Mouse (Mus musculus) midbrain, embryonic 10.5 days (tissue): ENCODE data around the gene Pibf1. TPM values are rescaled to one million over a fixed set of nuclear protein-coding genes. Genes with fewer than 3 reads are reported as not detected.

ENCODE experiments used
- DNase-seq: peaks from one replicate; pipeline ENCODE4 v3.0.0-alpha.2; 2017; ENCODE audit warnings: low spot score
- H3K27ac ChIP-seq: fragments of 300-500 bp; sonication (generic); replicated peaks from 2 replicates; pipeline ENCODE4 v1.5.1; 2016; ENCODE audit warnings: mild to moderate bottlenecking
- H3K27me3 ChIP-seq: fragments of 300-500 bp; sonication (generic); 2 replicates; pipeline ENCODE4 v1.6.1; 2016; ENCODE audit warnings: low read depth, mild to moderate bottlenecking; ENCODE audit not compliant: poor library complexity, severe bottlenecking
- H3K36me3 ChIP-seq: fragments of 300-500 bp; sonication (generic); 2 replicates; pipeline ENCODE4 v1.6.1; 2016; ENCODE audit warnings: mild to moderate bottlenecking, moderate library complexity
- H3K4me1 ChIP-seq: fragments of 300-500 bp; sonication (generic); 2 replicates; pipeline ENCODE4 v1.6.1; 2016
- H3K4me3 ChIP-seq: fragments of 300-500 bp; sonication (generic); 2 replicates; pipeline ENCODE4 v1.5.1; 2016; ENCODE audit warnings: mild to moderate bottlenecking, moderate library complexity
- H3K9me3 ChIP-seq: fragments of 300-500 bp; sonication (generic); replicated peaks from 2 replicates; pipeline ENCODE4 v1.6.1; 2016; ENCODE audit warnings: mild to moderate bottlenecking
- WGBS: fragments of 180-500 bp; shearing (Covaris S2); methylation state at CpG from one replicate; pipeline ENCODE4 v1.1.7; 2016; 5-methylcytosine and 5-hydroxymethylcytosine counted together
- polyA plus RNA-seq: library from polyadenylated mRNA; unstranded; fragments of >200 nt; fragmentation: Nextera tagmentation; extraction: Ambion mirVana; gene quantifications from 2 replicates; pipeline ENCODE4 v1.2.1, GENCODE M21; 2016

Gene Pibf1
- polyA plus RNA-seq, 1 experiment from 2014 or later, result 19.9 TPM

GRCm38 (mm10) chr14:99233056-99233455 is 133.8 kb downstream of the Pibf1 start:
- peaks cover 7% of the 10 kb centered on the region for H3K36me3 ChIP-seq
- no peak overlapping the region for H3K4me3 ChIP-seq
- WGBS, result 93% methylated on average over 3 of the region's 3 CpGs
- DNase-seq, result no peak
- no peaks in the 10 kb centered on the region for H3K9me3 ChIP-seq
- H3K4me1 ChIP-seq, result no peaks in the 10 kb centered on the region
- H3K27ac ChIP-seq, result no peak overlapping the region
- no peaks in the 10 kb centered on the region for H3K27me3 ChIP-seq

GRCm38 (mm10) chr14:99237115-99237514 is 137.9 kb downstream of the Pibf1 start:
- Histone ChIP-seq H3K27ac (no peak overlapping the region), H3K4me3 (no peak overlapping the region), H3K36me3 (peaks cover 7% of the 10 kb centered on the region), H3K9me3 (no peaks in the 10 kb centered on the region), H3K27me3 (no peaks in the 10 kb centered on the region), H3K4me1 (peaks cover 3% of the 10 kb centered on the region; the same call in 1 of the 2 replicates)
- 86% methylated on average over 5 of the region's 5 CpGs for WGBS
- no peak for DNase-seq

GRCm38 (mm10) chr14:99240563-99240962 is 141.3 kb downstream of the Pibf1 start:
- WGBS, result 84% methylated on average over 11 of the region's 11 CpGs
- no peak for DNase-seq

GRCm38 (mm10) chr14:99244508-99244907 is 145.3 kb downstream of the Pibf1 start:
- peaks cover 21% of the 10 kb centered on the region for H3K36me3 ChIP-seq
- H3K4me3 ChIP-seq, result no peak overlapping the region
- DNase-seq, result no peak
- no peak overlapping the region for H3K27ac ChIP-seq
- WGBS, result 77% methylated on average over 3 of the region's 3 CpGs
- H3K27me3 ChIP-seq, result no peaks in the 10 kb centered on the region
- H3K4me1 ChIP-seq, result peaks cover 3% of the 10 kb centered on the region; the same call in 1 of the 2 replicates
- no peaks in the 10 kb centered on the region for H3K9me3 ChIP-seq

More at GRCm38 (mm10) chr14:99240563-99240962, 141.3 kb downstream of the Pibf1 start:
- H3K4me1 ChIP-seq, result peaks cover 3% of the 10 kb centered on the region; the same call in 1 of the 2 replicates
- H3K27me3 ChIP-seq, result no peaks in the 10 kb centered on the region
- H3K36me3 ChIP-seq, result peaks cover 18% of the 10 kb centered on the region
- no peak overlapping the region for H3K4me3 ChIP-seq
- H3K27ac ChIP-seq, result no peak overlapping the region
- no peaks in the 10 kb centered on the region for H3K9me3 ChIP-seq

- H3K4me3 ChIP-seq, result no peak overlapping the region
- H3K4me1 ChIP-seq, result no peaks in the 10 kb centered on the region
- no peak overlapping the region for H3K27ac ChIP-seq
- DNase-seq, result no peak
- 93% methylated on average over 12 of the region's 12 CpGs for WGBS
- H3K9me3 ChIP-seq, result no peaks in the 10 kb centered on the region
- H3K36me3 ChIP-seq, result no peaks in the 10 kb centered on the region
- H3K27me3 ChIP-seq, result no peaks in the 10 kb centered on the region
Measured at GRCm38 (mm10) chr14:99262026-99262425, 162.8 kb downstream of the Pibf1 start.

GRCm38 (mm10) chr14:99263816-99264215 is 164.6 kb downstream of the Pibf1 start:
- WGBS, result 95% methylated on average over 6 of the region's 6 CpGs
- H3K4me3 ChIP-seq, result no peak overlapping the region
- no peaks in the 10 kb centered on the region for H3K36me3 ChIP-seq
- no peaks in the 10 kb centered on the region for H3K9me3 ChIP-seq
- H3K27me3 ChIP-seq, result no peaks in the 10 kb centered on the region
- H3K4me1 ChIP-seq, result no peaks in the 10 kb centered on the region
- no peak overlapping the region for H3K27ac ChIP-seq
- no peak for DNase-seq

GRCm38 (mm10) chr14:99265791-99266190 is 166.6 kb downstream of the Pibf1 start:
- Histone ChIP-seq H3K4me1 (no peaks in the 10 kb centered on the region), H3K4me3 (no peak overlapping the region), H3K27ac (no peak overlapping the region), H3K9me3 (no peaks in the 10 kb centered on the region), H3K27me3 (no peaks in the 10 kb centered on the region), H3K36me3 (no peaks in the 10 kb centered on the region)
- DNase-seq, result no peak
- WGBS, result 95% methylated on average over 14 of the region's 14 CpGs

GRCm38 (mm10) chr14:99266749-99267148 is 167.5 kb downstream of the Pibf1 start:
- Histone ChIP-seq H3K36me3 (no peaks in the 10 kb centered on the region), H3K4me3 (no peak overlapping the region), H3K27ac (no peak overlapping the region), H3K9me3 (no peaks in the 10 kb centered on the region), H3K27me3 (no peaks in the 10 kb centered on the region), H3K4me1 (no peaks in the 10 kb centered on the region)
- DNase-seq, result no peak
- 61% methylated on average over 5 of the region's 5 CpGs for WGBS

- no peak for DNase-seq
- H3K4me1 ChIP-seq, result peaks cover 18% of the 10 kb centered on the region
- H3K4me3 ChIP-seq, result no peak overlapping the region
- no peak overlapping the region for H3K27ac ChIP-seq
- no peaks in the 10 kb centered on the region for H3K36me3 ChIP-seq
- peaks cover 46% of the 10 kb centered on the region for H3K27me3 ChIP-seq
- H3K9me3 ChIP-seq, result no peaks in the 10 kb centered on the region
- whole genome bisulfite sequencing, result 81% methylated on average over 2 of the region's 2 CpGs
Measured at GRCm38 (mm10) chr14:99274056-99274455, 174.8 kb downstream of the Pibf1 start.

GRCm38 (mm10) chr14:99275827-99276226 is 176.6 kb downstream of the Pibf1 start:
- peaks cover 64% of the 10 kb centered on the region for H3K27me3 ChIP-seq
- peaks cover 23% of the 10 kb centered on the region for H3K4me1 ChIP-seq
- no peak for DNase-seq
- H3K27ac ChIP-seq, result no peak overlapping the region
- 63% methylated on average over 4 of the region's 4 CpGs for WGBS
- no peaks in the 10 kb centered on the region for H3K9me3 ChIP-seq
- H3K4me3 ChIP-seq, result no peak overlapping the region
- H3K36me3 ChIP-seq, result no peaks in the 10 kb centered on the region

GRCm38 (mm10) chr14:99278312-99278711 is 179.1 kb downstream of the Pibf1 start:
- 13% methylated on average over 9 of the region's 9 CpGs for WGBS

GRCm38 (mm10) chr14:99278763-99279486 is 179.7 kb downstream of the Pibf1 start:
- Histone ChIP-seq H3K9me3 (no peaks in the 10 kb centered on the region), H3K27me3 (peaks cover 77% of the 10 kb centered on the region), H3K4me1 (peaks cover 23% of the 10 kb centered on the region), H3K36me3 (no peaks in the 10 kb centered on the region), H3K27ac (no peak overlapping the region), H3K4me3 (no peak overlapping the region)
- WGBS, result 48% methylated on average over 12 of the region's 12 CpGs
- DNase-seq, result no peak

More at GRCm38 (mm10) chr14:99278312-99278711, 179.1 kb downstream of the Pibf1 start:
- Histone ChIP-seq H3K9me3 (no peaks in the 10 kb centered on the region), H3K4me1 (peaks cover 23% of the 10 kb centered on the region), H3K27me3 (peaks cover 77% of the 10 kb centered on the region), H3K36me3 (no peaks in the 10 kb centered on the region), H3K27ac (no peak overlapping the region), H3K4me3 (no peak overlapping the region)
- DNase-seq, result peak; percentile 22

- DNase-seq, result no peak
- WGBS, result 85% methylated on average over 5 of the region's 5 CpGs
- H3K9me3 ChIP-seq, result no peaks in the 10 kb centered on the region
- H3K36me3 ChIP-seq, result no peaks in the 10 kb centered on the region
- no peak overlapping the region for H3K27ac ChIP-seq
- no peak overlapping the region for H3K4me3 ChIP-seq
- peaks cover 23% of the 10 kb centered on the region for H3K4me1 ChIP-seq
- peaks cover 67% of the 10 kb centered on the region for H3K27me3 ChIP-seq
Measured at GRCm38 (mm10) chr14:99280399-99280798, 181.2 kb downstream of the Pibf1 start.
